Mouse (Mus musculus): Measurements from ENCODE around the gene Rhoj.

GRCm38 (mm10) chr12:75424817-75425216 is 116.7 kb downstream of the Rhoj start:
- TF ChIP-seq CTCF (IDR thresholded peaks at IDR 0.05; ENCODE audit: insufficient read depth, low read length) (no peak), POLR2A (IDR thresholded peaks at IDR 0.05; ENCODE audit: borderline replicate concordance, extremely low read depth, low read depth, low read length) (no peak)
